Mouse (Mus musculus) 3134 (cell line): ENCODE measurements around the gene Jund.

ENCODE experiments used
- DNase-seq: peaks from one replicate; pipeline ENCODE4 v3.0.0-alpha.2; 2011; ENCODE audit warnings: low spot score; ENCODE audit not compliant: insufficient read length; ENCODE audit errors: extremely low read depth

Jund gene

GRCm38 (mm10) chr8:70723486-70724210 lies 24.9 kb downstream of the Jund start, which contains the start of gene Pde4c:
Gene Pde4c (plus strand): TSS chr8:70723720.
- no peak for DNase-seq

GRCm38 (mm10) chr8:70724216-70724615 lies 25.5 kb downstream of the Jund start:
- no peak for DNase-seq

GRCm38 (mm10) chr8:70725792-70726447 lies 27.2 kb downstream of the Jund start:
- DNase-seq: no peak

GRCm38 (mm10) chr8:70726721-70727120 lies 28.0 kb downstream of the Jund start:
- DNase-seq: no peak

DNA sequence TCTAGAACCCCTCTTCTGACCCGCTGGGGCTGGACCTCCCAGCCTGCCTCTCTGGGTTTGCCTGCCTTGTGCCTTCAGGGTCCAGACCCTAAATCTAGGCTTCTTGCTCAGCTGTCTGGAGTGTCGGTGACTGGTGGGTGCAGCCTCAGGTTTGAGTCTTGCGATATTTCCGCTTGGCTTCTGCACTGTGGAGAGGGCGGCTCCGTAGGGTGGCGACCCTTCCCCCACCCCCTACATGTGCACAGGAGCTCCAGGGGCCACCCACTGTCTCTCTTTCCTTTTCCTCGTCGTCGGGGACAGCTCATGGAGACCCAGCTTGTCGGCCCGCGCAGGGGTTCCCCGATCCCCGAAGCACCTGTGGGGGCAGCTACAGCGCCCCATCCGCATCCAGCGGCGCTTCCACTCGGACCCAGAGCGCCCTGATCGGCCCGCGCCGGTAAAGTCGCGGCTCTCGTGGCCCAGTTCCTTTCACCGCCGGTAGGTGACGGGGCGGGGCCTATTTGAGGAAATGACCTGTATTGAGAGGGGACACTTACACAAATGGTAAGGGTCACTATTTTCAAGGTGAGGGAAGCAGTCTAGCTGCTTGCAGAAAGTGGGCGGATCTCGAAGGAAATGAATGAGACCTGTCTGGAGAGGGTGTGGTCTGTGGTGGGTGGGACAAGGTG lies 31.2 kb downstream of the Jund start:
- DNase-seq: no peak

- no peak for DNase-seq
Measured at GRCm38 (mm10) chr8:70730956-70731355, 32.2 kb downstream of the Jund start.

- DNase-seq: no peak
Measured at GRCm38 (mm10) chr8:70737705-70738104, 39.0 kb downstream of the Jund start.

- DNase-seq: no peak
Measured at GRCm38 (mm10) chr8:70738211-70738610, 39.5 kb downstream of the Jund start.

- no peak for DNase-seq
Measured at GRCm38 (mm10) chr8:70741661-70742060, 42.9 kb downstream of the Jund start.

DNA sequence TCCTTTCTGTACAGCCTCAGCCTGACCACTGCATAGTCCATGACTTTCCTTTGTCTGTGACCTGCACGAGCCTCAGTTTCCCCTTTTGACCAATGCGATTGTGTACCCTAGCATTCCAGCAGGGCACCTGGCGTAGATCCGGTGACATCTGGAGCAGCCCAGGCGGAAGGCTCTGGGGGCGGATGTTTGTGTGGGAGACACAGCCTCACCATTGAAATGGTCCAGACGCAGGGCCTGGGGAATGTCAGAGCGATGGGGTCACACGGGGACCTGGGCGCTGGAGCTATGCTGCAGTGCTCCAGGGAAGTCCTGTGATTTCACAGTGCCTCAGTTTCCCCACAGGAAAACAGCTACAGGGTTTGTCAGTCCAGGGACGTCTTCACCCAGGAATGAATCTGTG lies 43.4 kb downstream of the Jund start:
- DNase-seq: no peak

- DNase-seq: no peak
Measured at GRCm38 (mm10) chr8:70742981-70743655, 44.4 kb downstream of the Jund start.

DNA sequence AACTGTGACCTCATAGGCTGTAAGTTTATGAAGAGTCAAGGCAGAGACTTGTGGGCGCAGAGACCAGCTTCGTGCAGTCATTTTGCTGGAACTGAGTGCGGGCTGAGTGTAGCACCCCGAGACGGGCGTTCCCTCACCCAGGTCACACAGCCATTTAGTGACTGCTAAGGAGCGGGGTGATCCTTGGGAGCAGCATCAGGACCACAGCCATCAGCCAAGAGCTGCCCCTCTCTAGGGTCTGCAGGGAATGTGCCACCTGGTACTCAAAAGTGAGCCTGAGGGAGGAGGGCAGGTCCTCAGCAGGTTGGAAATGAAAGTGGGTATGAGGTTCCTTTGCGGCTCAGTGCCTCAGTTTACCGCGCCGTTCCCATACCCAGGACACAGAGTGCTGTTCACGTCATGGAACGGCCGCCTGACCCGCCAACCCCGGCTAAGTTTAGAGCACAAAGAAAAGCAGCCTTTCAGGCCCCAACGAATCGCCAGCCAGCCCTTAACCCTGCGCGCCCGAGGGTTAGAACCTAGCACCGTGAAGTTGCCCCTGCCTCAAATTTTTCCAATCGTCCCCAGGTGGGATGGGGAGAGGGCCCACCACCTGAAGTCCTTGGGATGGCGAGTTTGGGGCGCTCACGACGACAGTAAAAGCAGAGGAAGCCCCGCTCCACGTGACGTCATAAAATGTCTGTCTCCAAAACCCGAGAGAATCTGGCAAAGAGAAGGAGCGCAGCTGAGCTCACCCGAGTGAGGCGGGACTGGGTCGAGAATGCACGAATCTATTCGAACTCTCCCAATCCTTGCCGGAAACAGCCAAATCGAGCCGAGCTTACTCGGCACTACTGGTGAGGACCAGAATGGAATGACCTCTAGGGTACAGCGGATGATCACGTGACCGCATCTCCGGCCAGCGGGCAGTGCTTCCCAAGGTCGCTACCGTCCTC lies 45.2 kb downstream of the Jund start:
- no peak for DNase-seq

DNA sequence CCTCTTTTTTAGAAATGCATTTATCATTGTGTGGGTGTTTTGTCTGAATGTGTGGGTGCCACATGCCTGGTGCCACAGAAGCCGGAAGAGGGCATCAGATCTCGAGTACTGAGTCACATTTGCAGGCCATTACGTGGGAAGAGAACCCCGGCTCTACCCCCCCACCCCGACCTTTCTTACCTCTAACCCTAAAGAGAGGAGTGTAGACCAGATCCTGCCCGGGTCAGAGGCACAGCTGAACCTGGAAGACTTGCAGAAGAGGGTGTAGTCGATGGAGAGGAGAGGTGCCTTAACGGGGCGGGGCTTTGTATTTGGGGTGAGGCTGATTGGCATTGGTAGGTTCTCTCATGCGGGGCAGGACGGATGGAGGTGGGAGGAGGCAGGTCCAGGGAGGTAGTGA lies 46.1 kb downstream of the Jund start:
- no peak for DNase-seq

DNA sequence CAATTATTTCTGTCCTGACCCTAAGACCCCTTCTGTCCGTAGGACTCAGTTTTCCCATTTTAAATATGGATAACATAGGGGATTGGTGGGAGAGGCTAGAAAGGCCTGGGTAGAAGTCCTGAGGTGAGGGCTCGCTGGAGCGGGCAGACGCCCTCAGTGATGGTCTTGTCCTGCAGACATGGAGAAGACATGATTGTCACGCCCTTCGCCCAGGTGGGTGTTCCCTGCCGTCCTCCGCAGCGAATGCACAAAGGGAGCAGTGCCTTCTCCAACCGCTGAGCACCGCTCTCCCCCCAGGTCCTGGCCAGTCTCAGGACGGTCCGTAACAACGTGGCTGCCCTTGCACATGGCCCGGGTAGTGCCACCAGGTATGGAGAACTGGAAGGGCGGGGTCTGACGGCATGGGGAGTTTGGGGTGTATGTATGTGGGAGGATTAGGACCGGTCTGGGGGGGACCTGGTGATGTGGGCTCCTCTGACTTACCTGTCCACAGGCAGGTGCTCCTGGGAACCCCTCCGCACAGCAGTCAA lies 47.0 kb downstream of the Jund start:
- no peak for DNase-seq

DNA sequence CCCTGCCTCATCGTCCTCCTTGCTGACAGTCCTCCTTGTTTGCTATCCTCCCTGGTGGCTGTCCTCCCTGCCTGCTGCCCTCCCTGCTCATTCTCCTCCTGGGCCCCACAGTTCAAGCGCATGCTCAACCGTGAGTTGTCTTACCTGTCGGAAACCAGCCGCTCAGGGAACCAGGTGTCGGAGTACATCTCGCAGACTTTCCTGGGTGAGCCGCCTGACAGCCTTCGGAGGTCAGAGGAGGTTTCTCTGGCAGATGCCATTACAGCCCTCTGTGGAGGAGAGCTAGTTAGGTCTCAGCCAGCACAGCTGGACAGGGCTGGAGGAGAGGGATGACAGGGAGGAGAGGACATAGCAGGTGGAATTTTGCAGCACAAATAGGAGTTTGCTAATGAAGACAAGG lies 47.9 kb downstream of the Jund start:
- no peak for DNase-seq

DNA sequence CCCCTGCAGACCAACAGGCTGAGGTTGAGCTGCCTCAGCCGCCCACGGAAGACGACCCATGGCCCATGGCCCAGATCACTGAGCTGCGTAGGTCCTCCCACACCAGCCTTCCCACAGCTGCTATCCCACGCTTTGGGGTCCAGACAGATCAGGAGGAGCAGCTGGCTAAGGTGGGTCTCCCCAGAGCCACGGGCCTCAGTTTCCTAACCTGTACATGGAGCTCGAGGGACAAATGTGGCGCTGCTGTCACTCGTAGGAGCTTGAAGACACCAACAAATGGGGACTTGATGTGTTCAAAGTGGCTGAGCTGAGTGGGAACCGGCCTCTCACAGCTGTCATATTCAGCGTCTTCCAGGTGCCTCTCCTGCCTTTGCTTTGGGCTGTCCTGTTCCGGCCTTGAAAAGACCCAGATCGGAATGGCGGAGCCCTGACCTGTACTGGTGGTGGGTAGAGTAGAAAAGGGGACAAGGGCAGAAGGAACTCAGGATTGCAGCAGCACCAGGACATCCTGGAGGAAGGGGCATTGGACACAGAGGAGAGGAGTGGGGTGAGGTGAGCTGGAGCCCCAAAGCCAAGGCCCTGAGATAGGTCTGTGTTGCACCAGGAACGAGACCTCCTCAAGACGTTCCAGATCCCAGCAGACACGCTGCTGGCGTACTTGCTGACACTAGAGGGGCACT lies 48.6 kb downstream of the Jund start:
- no peak for DNase-seq

DNA sequence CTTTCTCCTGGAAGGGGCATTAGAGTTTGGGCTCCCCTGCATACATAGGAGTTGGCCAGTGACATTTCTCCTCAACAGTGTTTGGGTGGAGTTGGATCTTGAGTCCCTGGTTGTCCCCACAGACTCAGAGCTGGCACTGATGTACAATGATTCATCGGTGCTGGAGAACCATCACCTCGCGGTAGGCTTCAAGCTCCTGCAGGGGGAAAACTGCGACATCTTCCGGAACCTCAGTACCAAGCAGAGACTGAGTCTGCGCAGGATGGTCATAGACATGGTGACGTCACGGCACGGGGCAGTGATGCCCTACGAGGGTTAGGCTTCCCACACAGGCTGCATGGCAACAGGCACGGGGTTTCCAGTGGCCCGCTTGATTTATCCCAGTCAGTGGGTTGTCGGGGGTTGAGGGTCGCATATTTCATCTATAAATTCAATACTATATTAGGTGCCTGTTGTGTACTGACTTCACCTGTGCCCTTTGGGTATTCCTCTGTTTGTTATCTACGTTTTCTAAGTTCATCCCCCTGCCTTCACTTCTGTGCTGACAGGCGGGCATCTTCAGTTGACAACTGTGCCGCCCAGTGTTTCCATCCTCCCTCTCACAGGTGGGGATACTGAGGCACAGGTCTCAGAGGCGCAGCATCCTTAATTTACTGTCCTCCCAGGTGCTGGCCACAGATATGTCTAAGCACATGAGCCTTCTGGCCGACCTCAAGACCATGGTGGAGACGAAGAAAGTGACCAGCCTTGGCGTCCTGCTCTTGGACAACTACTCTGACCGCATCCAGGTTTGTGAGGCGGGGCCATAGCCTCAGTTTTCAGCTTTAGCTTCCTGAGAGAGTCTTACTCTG lies 49.7 kb downstream of the Jund start:
- DNase-seq: no peak

DNA sequence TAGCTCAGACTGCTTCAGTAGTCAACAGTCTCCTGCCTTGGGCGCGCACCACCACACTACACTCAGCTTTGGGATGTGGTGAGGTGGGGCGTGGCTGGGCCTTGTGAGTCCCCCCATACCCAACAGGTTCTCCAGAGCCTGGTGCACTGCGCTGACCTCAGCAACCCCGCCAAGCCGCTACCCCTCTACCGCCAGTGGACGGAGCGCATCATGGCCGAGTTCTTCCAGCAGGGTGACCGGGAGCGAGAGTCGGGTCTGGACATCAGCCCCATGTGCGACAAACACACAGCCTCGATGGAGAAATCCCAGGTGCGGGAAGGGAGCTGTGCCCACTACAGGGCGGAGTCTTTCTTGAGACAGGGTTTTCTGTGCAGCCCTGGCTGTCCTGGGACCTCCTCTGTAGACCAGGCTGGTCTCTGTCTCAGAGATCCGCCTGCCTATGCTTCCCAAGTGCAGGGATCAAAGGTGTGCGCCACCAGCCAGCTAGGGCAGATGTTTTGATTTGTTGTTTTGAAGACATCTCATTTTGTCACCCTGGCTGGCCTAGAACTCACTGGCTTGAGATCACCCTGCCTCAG lies 50.4 kb downstream of the Jund start:
- DNase-seq: no peak
